Mouse (Mus musculus) monocyte, adult 2 months (primary cell): Measurements from ENCODE around the gene Nhlrc4.

Experiments used
- DNase-seq, 2 experiments: peaks; one replicate each; pipeline ENCODE4 v3.0.0; 2022; ENCODE audit warnings: low spot score in 2 of 2, low read depth in 1 of 2

The Nhlrc4 gene

GRCm38 (mm10) chr17:25934526-25934925 is 10.2 kb downstream of the Nhlrc4 start:
- no peak for DNase-seq

GRCm38 (mm10) chr17:25925348-25925747 is 19.4 kb downstream of the Nhlrc4 start:
- no peak for DNase-seq

- DNase-seq, result no peak
Observed at GRCm38 (mm10) chr17:25922120-25922519, 22.6 kb downstream of the Nhlrc4 start.

- peak; percentile 98 to 99 for DNase-seq
Observed at GRCm38 (mm10) chr17:25919786-25920642, 24.7 kb downstream of the Nhlrc4 start.

- DNase-seq, result no peak
Observed at GRCm38 (mm10) chr17:25919144-25919785, 25.5 kb downstream of the Nhlrc4 start, which contains the start of gene Rab40c. Rab40c (minus strand) TSS chr17:25919727.

- DNase-seq, result no peak
Observed at GRCm38 (mm10) chr17:25918037-25918750, 26.6 kb downstream of the Nhlrc4 start.

- DNase-seq, result no peak
Observed at GRCm38 (mm10) chr17:25916931-25917647, 27.7 kb downstream of the Nhlrc4 start.

- DNase-seq, result no peak
Observed at GRCm38 (mm10) chr17:25914295-25914694, 30.5 kb downstream of the Nhlrc4 start.

GRCm38 (mm10) chr17:25913877-25914275 is 30.9 kb downstream of the Nhlrc4 start:
- DNase-seq, result no peak

GRCm38 (mm10) chr17:25913186-25913876 is 31.4 kb downstream of the Nhlrc4 start:
- no peak for DNase-seq

- DNase-seq, result no peak
Observed at GRCm38 (mm10) chr17:25911816-25912215, 32.9 kb downstream of the Nhlrc4 start.

GRCm38 (mm10) chr17:25907640-25908039 is 37.1 kb downstream of the Nhlrc4 start:
- DNase-seq, result no peak

GRCm38 (mm10) chr17:25903061-25903460 is 41.7 kb downstream of the Nhlrc4 start:
- no peak for DNase-seq

- no peak for DNase-seq
Observed at GRCm38 (mm10) chr17:25900193-25900592, 44.6 kb downstream of the Nhlrc4 start.

GRCm38 (mm10) chr17:25895891-25896290 is 48.9 kb downstream of the Nhlrc4 start:
- DNase-seq, result no peak

GRCm38 (mm10) chr17:25895415-25895814 is 49.3 kb downstream of the Nhlrc4 start:
- no peak for DNase-seq

- peak in 1 of 2 experiments; percentile 44 for DNase-seq
Observed at GRCm38 (mm10) chr17:25893975-25894617, 50.7 kb downstream of the Nhlrc4 start.
